Mouse (Mus musculus): ENCODE measurements around the gene Ppara. TPM values are rescaled to one million over a fixed set of nuclear protein-coding genes. Genes with fewer than 3 reads are reported as not detected.

Gene Ppara
- total and polyA plus RNA-seq, 3 experiments, result 0.27 to 0.78 TPM; not detected in 1

DNA sequence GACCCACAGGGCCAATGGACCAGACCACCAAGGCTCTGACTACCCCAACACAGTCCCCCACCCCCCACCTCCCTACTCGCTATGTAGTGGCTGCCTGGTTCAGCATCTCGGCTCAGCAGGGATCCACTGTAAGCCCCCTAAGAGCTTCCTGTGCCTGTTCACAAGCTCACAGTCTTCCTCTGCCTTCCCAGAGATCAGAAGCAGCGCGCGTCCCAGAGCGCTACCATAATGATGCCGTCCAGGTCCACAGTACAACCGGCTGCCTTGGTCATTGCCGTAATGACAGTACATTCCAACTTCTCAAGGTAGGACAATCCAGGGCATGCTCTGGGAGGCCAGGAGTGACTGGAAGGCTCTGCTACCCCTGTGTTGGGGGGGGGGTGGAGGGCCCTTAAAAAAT, 34.1 kb upstream of the Ppara start:
- Histone ChIP-seq H3K4me1 (ENCODE audit: control insufficient read depth in 1 of 2, insufficient read depth in 2 of 2, low read length in 2 of 2) (no peaks in the 10 kb centered on the region), H3K9me3 (replicated peaks; ENCODE audit: insufficient read depth, low read length) (no peaks in the 10 kb centered on the region), H3K27me3 (ENCODE audit: control insufficient read depth in 1 of 2, insufficient read depth in 2 of 2, low read length in 2 of 2) (no peaks in the 10 kb centered on the region), H3K9ac (ENCODE audit: control insufficient read depth, low read depth, low read length, poor library complexity, severe bottlenecking) (no peak overlapping the region), H3K4me3 (ENCODE audit: control insufficient read depth in 1 of 2, insufficient read depth in 1 of 2, low read depth in 2 of 2, low read length in 2 of 2) (no peak overlapping the region), H3K27ac (ENCODE audit: control insufficient read depth, low read depth, low read length) (no peak overlapping the region), H3K79me2 (ENCODE audit: control insufficient read depth, insufficient read depth, low read length, poor library complexity) (no peaks in the 10 kb centered on the region), H3K36me3 (ENCODE audit: control insufficient read depth in 1 of 2, insufficient read depth in 2 of 2, low read length in 2 of 2) (peaks cover 5 to 15% of the 10 kb centered on the region in 2 experiments)
- TF ChIP-seq MYC (IDR thresholded peaks at IDR 0.05; ENCODE audit: low read depth, low read length) (no peak), EP300 (IDR thresholded peaks at IDR 0.05; ENCODE audit: low read depth in 1 of 2, low read length in 2 of 2) (no peak), MAZ (IDR thresholded peaks at IDR 0.05; ENCODE audit: low read depth, low read length) (no peak), MXI1 (IDR thresholded peaks at IDR 0.05; ENCODE audit: low read depth, low read length) (no peak), POLR2AphosphoS2 (IDR thresholded peaks at IDR 0.05; ENCODE audit: low read length) (no peak)
- no peak for DNase-seq (ENCODE audit: low read depth, low spot score)

- Histone ChIP-seq H3K9me3 (replicated peaks; ENCODE audit: insufficient read depth, low read length) (no peaks in the 10 kb centered on the region), H3K27me3 (ENCODE audit: control insufficient read depth in 1 of 2, insufficient read depth in 2 of 2, low read length in 2 of 2) (no peaks in the 10 kb centered on the region), H3K9ac (ENCODE audit: control insufficient read depth, low read depth, low read length, poor library complexity, severe bottlenecking) (no peak overlapping the region), H3K79me2 (ENCODE audit: control insufficient read depth, insufficient read depth, low read length, poor library complexity) (no peaks in the 10 kb centered on the region), H3K36me3 (ENCODE audit: control insufficient read depth in 1 of 2, insufficient read depth in 2 of 2, low read length in 2 of 2) (peaks cover 5 to 15% of the 10 kb centered on the region in 2 experiments), H3K27ac (ENCODE audit: control insufficient read depth, low read depth, low read length) (no peak overlapping the region), H3K4me1 (ENCODE audit: control insufficient read depth in 1 of 2, insufficient read depth in 2 of 2, low read length in 2 of 2) (no peaks in the 10 kb centered on the region), H3K4me3 (ENCODE audit: control insufficient read depth in 1 of 2, insufficient read depth in 1 of 2, low read depth in 2 of 2, low read length in 2 of 2) (no peak overlapping the region)
- DNase-seq (ENCODE audit: low read depth, low spot score), result no peak
- no peak for TF ChIP-seq TBP (IDR thresholded peaks at IDR 0.05; ENCODE audit: low read depth, low read length)
- no peak for TF ChIP-seq CTCF (IDR thresholded peaks at IDR 0.05 in 2 of 3, conservative IDR thresholded peaks at IDR 0.05 in 1 of 3; ENCODE audit: control insufficient read depth in 1 of 3, insufficient read depth in 1 of 3, low read depth in 2 of 3, low read length in 3 of 3, poor library complexity in 1 of 3, severe bottlenecking in 1 of 3)
- TF ChIP-seq NRF1 (IDR thresholded peaks at IDR 0.05; ENCODE audit: insufficient read depth, low read depth, low read length, poor library complexity, severe bottlenecking), result no peak
- no peak for TF ChIP-seq SIN3A (IDR thresholded peaks at IDR 0.05; ENCODE audit: low read length)
- no peak for TF ChIP-seq ETS1 (IDR thresholded peaks at IDR 0.05; ENCODE audit: low read depth, low read length)
- no peak for TF ChIP-seq UBTF (IDR thresholded peaks at IDR 0.05; ENCODE audit: borderline replicate concordance, insufficient read depth, low read depth, low read length)
- TF ChIP-seq ELF1 (IDR thresholded peaks at IDR 0.05; ENCODE audit: low read depth, low read length), result no peak
- TF ChIP-seq POLR2AphosphoS2 (IDR thresholded peaks at IDR 0.05; ENCODE audit: low read length), result no peak
- TF ChIP-seq MXI1 (IDR thresholded peaks at IDR 0.05; ENCODE audit: low read depth, low read length), result no peak
- no peak for TF ChIP-seq JUND (IDR thresholded peaks at IDR 0.05; ENCODE audit: low read depth, low read length)
- TF ChIP-seq ZNF384 (IDR thresholded peaks at IDR 0.05; ENCODE audit: low read depth, low read length), result no peak
- no peak for TF ChIP-seq KAT2A (conservative IDR thresholded peaks at IDR 0.05; ENCODE audit: low read depth, low read length)
- no peak for TF ChIP-seq HCFC1 (IDR thresholded peaks at IDR 0.05; ENCODE audit: low read depth, low read length)
- no peak for TF ChIP-seq POLR2A (IDR thresholded peaks at IDR 0.05; ENCODE audit: control insufficient read depth in 1 of 2, insufficient read depth in 1 of 2, low read depth in 1 of 2, low read length in 2 of 2, poor library complexity in 1 of 2)
These were observed 33.5 kb upstream of the Ppara start for GRCm38 (mm10) chr15:85701128-85701930.

Data from MEL (cell line).